Mouse (Mus musculus): ENCODE data around the gene Pgam1. TPM values are rescaled to one million over a fixed set of nuclear protein-coding genes. Genes with fewer than 3 reads are reported as not detected.
"Not testable (repeated sequence)": the region's sequence is repeated elsewhere in the genome, so short reads cannot be mapped to it uniquely, and the experiment has no call there.

Gene Pgam1
- polyA plus RNA-seq, 1 experiment from 2014 or later: 577 TPM

- H3K4me2 ChIP-seq (replicated peaks): peak overlapping the region; percentile 68
- no peaks in the 10 kb centered on the region for H3K9me3 ChIP-seq
- peaks cover 24% of the 10 kb centered on the region for H3K36me3 ChIP-seq
- no peaks in the 10 kb centered on the region for H3K27me3 ChIP-seq (replicated peaks)
- peak overlapping the region; percentile 86 for H3K9ac ChIP-seq
- 51% methylated on average over 6 of the region's 6 CpGs for WGBS
- peaks cover 18% of the 10 kb centered on the region for H3K4me1 ChIP-seq
- ATAC-seq (ENCODE audit: low FRiP score, low read depth): no peak
- no peak overlapping the region for H3K27ac ChIP-seq
- peak overlapping the region; percentile 88 for H3K4me3 ChIP-seq
These were observed 2.3 kb downstream of the Pgam1 start for GRCm38 (mm10) chr19:41913774-41914591.

- not testable (repeated sequence) for H3K9ac ChIP-seq; H3K9me3 ChIP-seq; H3K27ac ChIP-seq; ATAC-seq (ENCODE audit: low FRiP score, low read depth); H3K4me3 ChIP-seq; H3K27me3 ChIP-seq (replicated peaks)
- Histone ChIP-seq H3K4me2 (replicated peaks) (peak overlapping the region; percentile 68; the same call in 1 of the 2 replicates), H3K4me1 (peaks cover 18% of the 10 kb centered on the region), H3K36me3 (peaks cover 30% of the 10 kb centered on the region)
These were observed 2.8 kb downstream of the Pgam1 start for GRCm38 (mm10) chr19:41914592-41914882.

GRCm38 (mm10) chr19:41915294-41915693 is 3.6 kb downstream of the Pgam1 start:
- no peak overlapping the region for H3K9ac ChIP-seq
- no peaks in the 10 kb centered on the region for H3K27me3 ChIP-seq (replicated peaks)
- H3K9me3 ChIP-seq: no peaks in the 10 kb centered on the region
- peaks cover 36% of the 10 kb centered on the region for H3K36me3 ChIP-seq
- ATAC-seq (ENCODE audit: low FRiP score, low read depth): no peak
- no peak overlapping the region for H3K27ac ChIP-seq
- peaks cover 18% of the 10 kb centered on the region for H3K4me1 ChIP-seq
- WGBS: 93% methylated on average over 3 of the region's 3 CpGs
- H3K4me3 ChIP-seq: no peak overlapping the region
- no peak overlapping the region for H3K4me2 ChIP-seq (replicated peaks)

GRCm38 (mm10) chr19:41916853-41917252 is 5.1 kb downstream of the Pgam1 start:
- 91% methylated on average over 4 of the region's 4 CpGs for WGBS
- Histone ChIP-seq H3K9ac (no peak overlapping the region), H3K27me3 (replicated peaks) (no peaks in the 10 kb centered on the region), H3K36me3 (peaks cover 41% of the 10 kb centered on the region), H3K4me3 (no peak overlapping the region), H3K9me3 (no peaks in the 10 kb centered on the region), H3K4me1 (peaks cover 18% of the 10 kb centered on the region), H3K27ac (no peak overlapping the region), H3K4me2 (replicated peaks) (no peak overlapping the region)
- no peak for ATAC-seq (ENCODE audit: low FRiP score, low read depth)

- Histone ChIP-seq H3K4me2 (replicated peaks) (no peak overlapping the region), H3K27ac (no peak overlapping the region), H3K4me1 (no peaks in the 10 kb centered on the region), H3K36me3 (peaks cover 60% of the 10 kb centered on the region), H3K4me3 (no peak overlapping the region), H3K9me3 (no peaks in the 10 kb centered on the region), H3K27me3 (replicated peaks) (no peaks in the 10 kb centered on the region), H3K9ac (no peak overlapping the region)
- 80% methylated on average over 4 of the region's 4 CpGs for WGBS
- ATAC-seq (ENCODE audit: low FRiP score, low read depth): no peak
These were observed 7.7 kb downstream of the Pgam1 start for GRCm38 (mm10) chr19:41919471-41919870.

GRCm38 (mm10) chr19:41920412-41921067 is 8.8 kb downstream of the Pgam1 start:
- H3K4me1 ChIP-seq: no peaks in the 10 kb centered on the region
- no peaks in the 10 kb centered on the region for H3K27me3 ChIP-seq (replicated peaks)
- no peak overlapping the region for H3K4me3 ChIP-seq
- no peak overlapping the region for H3K9ac ChIP-seq
- H3K36me3 ChIP-seq: peaks cover 65% of the 10 kb centered on the region
- H3K27ac ChIP-seq: no peak overlapping the region
- H3K4me2 ChIP-seq (replicated peaks): no peak overlapping the region
- no peak for ATAC-seq (ENCODE audit: low FRiP score, low read depth)
- no peaks in the 10 kb centered on the region for H3K9me3 ChIP-seq
- WGBS: 85% methylated on average over 5 of the region's 5 CpGs

- peak overlapping the region; percentile 77 for H3K9ac ChIP-seq
- peaks cover 8% of the 10 kb centered on the region for H3K4me1 ChIP-seq
- under 1% methylated on average over 28 of the region's 28 CpGs for WGBS
- H3K4me2 ChIP-seq (replicated peaks): peak overlapping the region; percentile 79
- H3K9me3 ChIP-seq: no peaks in the 10 kb centered on the region
- H3K4me3 ChIP-seq: peak overlapping the region; percentile 89
- H3K27ac ChIP-seq: peak overlapping the region; percentile 59; the same call in 1 of the 2 replicates
- H3K36me3 ChIP-seq: peaks cover 35% of the 10 kb centered on the region
- ATAC-seq (ENCODE audit: low FRiP score, low read depth): peak; percentile 27
- H3K27me3 ChIP-seq (replicated peaks): no peaks in the 10 kb centered on the region
These were observed 21.0 kb downstream of the Pgam1 start for GRCm38 (mm10) chr19:41932686-41933085.

- H3K4me2 ChIP-seq (replicated peaks): peak within 1 kb of the TSS; percentile 79
- WGBS: under 1% methylated on average over 47 of the region's 47 CpGs
- H3K27ac ChIP-seq: peak within 1 kb of the TSS; percentile 59; the same call in 1 of the 2 replicates
- ATAC-seq (ENCODE audit: low FRiP score, low read depth): peak; percentile 100
- peaks cover 8% of the 10 kb centered on the region for H3K4me1 ChIP-seq
- peak within 1 kb of the TSS; percentile 89 for H3K4me3 ChIP-seq
- H3K27me3 ChIP-seq (replicated peaks): no peaks in the 10 kb centered on the region
- no peaks in the 10 kb centered on the region for H3K9me3 ChIP-seq
- H3K9ac ChIP-seq: peak within 1 kb of the TSS; percentile 77
- peaks cover 35% of the 10 kb centered on the region for H3K36me3 ChIP-seq
These were observed 21.7 kb downstream of the Pgam1 start, which contains the start of the genes Exosc1 and Zdhhc16 for GRCm38 (mm10) chr19:41933179-41934086. Gene Exosc1 (minus strand): TSS chr19:41933423. Gene Zdhhc16 (plus strand): TSS chr19:41933480.

GRCm38 (mm10) chr19:41934124-41934523 is 22.4 kb downstream of the Pgam1 start:
- peaks cover 35% of the 10 kb centered on the region for H3K36me3 ChIP-seq
- H3K9ac ChIP-seq: peak overlapping the region; percentile 72
- H3K27ac ChIP-seq: no peak overlapping the region
- H3K27me3 ChIP-seq (replicated peaks): no peaks in the 10 kb centered on the region
- H3K4me1 ChIP-seq: peaks cover 8% of the 10 kb centered on the region
- ATAC-seq (ENCODE audit: low FRiP score, low read depth): no peak
- no peaks in the 10 kb centered on the region for H3K9me3 ChIP-seq
- H3K4me3 ChIP-seq: peak overlapping the region; percentile 89
- peak overlapping the region; percentile 79 for H3K4me2 ChIP-seq (replicated peaks)
- 12% methylated on average over 6 of the region's 6 CpGs for WGBS

GRCm38 (mm10) chr19:41935921-41936320 is 24.2 kb downstream of the Pgam1 start:
- Histone ChIP-seq H3K4me1 (peaks cover 8% of the 10 kb centered on the region), H3K27ac (no peak overlapping the region), H3K4me3 (no peak overlapping the region), H3K36me3 (peaks cover 44% of the 10 kb centered on the region), H3K4me2 (replicated peaks) (no peak overlapping the region), H3K9ac (no peak overlapping the region), H3K27me3 (replicated peaks) (no peaks in the 10 kb centered on the region), H3K9me3 (no peaks in the 10 kb centered on the region)
- no peak for ATAC-seq (ENCODE audit: low FRiP score, low read depth)
- WGBS: 90% methylated on average over 1 of the region's 1 CpGs

- Histone ChIP-seq H3K4me3 (no peak overlapping the region), H3K27ac (no peak overlapping the region), H3K27me3 (replicated peaks) (no peaks in the 10 kb centered on the region), H3K36me3 (peaks cover 64% of the 10 kb centered on the region), H3K9me3 (no peaks in the 10 kb centered on the region), H3K4me2 (replicated peaks) (no peak overlapping the region), H3K4me1 (peaks cover 8% of the 10 kb centered on the region), H3K9ac (no peak overlapping the region)
- ATAC-seq (ENCODE audit: low FRiP score, low read depth): no peak
- 94% methylated on average over 5 of the region's 5 CpGs for WGBS
These were observed 26.8 kb downstream of the Pgam1 start for GRCm38 (mm10) chr19:41938539-41938938.

- no peak for ATAC-seq (ENCODE audit: low FRiP score, low read depth)
- H3K36me3 ChIP-seq: peaks cover 92% of the 10 kb centered on the region
- no peak overlapping the region for H3K27ac ChIP-seq
- 91% methylated on average over 7 of the region's 7 CpGs for WGBS
- H3K4me1 ChIP-seq: no peaks in the 10 kb centered on the region
- no peak overlapping the region for H3K9ac ChIP-seq
- no peak overlapping the region for H3K4me3 ChIP-seq
- 0 out of 2 replicates have a peak, but pooled peaks cover 4% of the 10 kb centered on the region for H3K9me3 ChIP-seq
- H3K27me3 ChIP-seq (replicated peaks): no peaks in the 10 kb centered on the region
- no peak overlapping the region for H3K4me2 ChIP-seq (replicated peaks)
These were observed 32.1 kb downstream of the Pgam1 start for GRCm38 (mm10) chr19:41943841-41944240.
